Mouse (Mus musculus) embryonic facial prominence, embryonic 13.5 days (tissue): ENCODE measurements at regions not wholly inside any gene's neighbourhood (a gene's known extent, or its start where the extent isn't known, plus 50 kb on each side); places are given as distances from the start of the nearest gene placed in this dataset.

Experiments
- ATAC-seq: fragments of 200-750 bp; cut with Nextera tagmentation; 2 replicates; pipeline ENCODE4 v1.8.0; 2017; ENCODE audit warnings: low read depth; ENCODE audit not compliant: insufficient number of reproducible peaks, insufficient read depth, low FRiP score, low TSS enrichment
- H3K27ac ChIP-seq: fragments of 300-500 bp; sonication (generic); 2 replicates; pipeline ENCODE4 v1.5.1; 2015; ENCODE audit warnings: moderate library complexity, mild to moderate bottlenecking, inconsistent platforms
- H3K27me3 ChIP-seq: fragments of 300-500 bp; sonication (generic); 2 replicates; pipeline ENCODE4 v1.6.1; 2015; ENCODE audit warnings: mild to moderate bottlenecking, inconsistent platforms
- H3K36me3 ChIP-seq: fragments of 300-500 bp; sonication (generic); 2 replicates; pipeline ENCODE4 v1.6.1; 2015; ENCODE audit warnings: mild to moderate bottlenecking, inconsistent platforms
- H3K4me1 ChIP-seq: fragments of 300-500 bp; sonication (generic); 2 replicates; pipeline ENCODE4 v1.6.1; 2015; ENCODE audit warnings: inconsistent platforms
- H3K4me2 ChIP-seq: fragments of 300-500 bp; sonication (generic); 2 replicates; pipeline ENCODE4 v1.6.1; 2015; ENCODE audit warnings: moderate library complexity, mild to moderate bottlenecking, inconsistent platforms
- H3K4me3 ChIP-seq: fragments of 300-500 bp; sonication (generic); 2 replicates; pipeline ENCODE4 v1.5.1; 2015; ENCODE audit warnings: mild to moderate bottlenecking, inconsistent platforms
- H3K9ac ChIP-seq: fragments of 300-500 bp; sonication (generic); 2 replicates; pipeline ENCODE4 v1.6.1; 2015; ENCODE audit warnings: mild to moderate bottlenecking, inconsistent platforms
- H3K9me3 ChIP-seq: fragments of 300-500 bp; sonication (generic); 2 replicates; pipeline ENCODE4 v1.6.1; 2016; ENCODE audit warnings: inconsistent platforms
- WGBS: fragments of 180-500 bp; shearing (Covaris S2); methylation state at CpG from one replicate; pipeline ENCODE4 v1.1.7; 2015; ENCODE audit warnings: mixed read lengths; 5-methylcytosine and 5-hydroxymethylcytosine counted together

- Histone ChIP-seq H3K9me3 (no peaks in the 10 kb centered on the region), H3K4me2 (no peak overlapping the region), H3K4me1 (no peaks in the 10 kb centered on the region), H3K36me3 (no peaks in the 10 kb centered on the region), H3K4me3 (no peak overlapping the region), H3K27me3 (no peaks in the 10 kb centered on the region), H3K27ac (no peak overlapping the region), H3K9ac (no peak overlapping the region)
- ATAC-seq, result no peak
- 25% methylated on average over 1 of the region's 1 CpGs for WGBS
Measured at GRCm38 (mm10) chr4:33799831-33800230, 124.6 kb upstream of the Cnr1 start.

- H3K27ac ChIP-seq, result no peak overlapping the region
- no peak overlapping the region for H3K9ac ChIP-seq
- no peaks in the 10 kb centered on the region for H3K27me3 ChIP-seq
- H3K4me2 ChIP-seq, result no peak overlapping the region
- H3K36me3 ChIP-seq, result no peaks in the 10 kb centered on the region
- WGBS, result 91% methylated on average over 1 of the region's 1 CpGs
- ATAC-seq, result no peak
- no peaks in the 10 kb centered on the region for H3K4me1 ChIP-seq
- no peak overlapping the region for H3K4me3 ChIP-seq
- H3K9me3 ChIP-seq, result 0 out of 2 replicates have a peak, but pooled peaks cover 3% of the 10 kb centered on the region
Measured at GRCm38 (mm10) chr4:33812338-33812737, 112.1 kb upstream of the Cnr1 start.

GRCm38 (mm10) chr4:33823850-33824249 is 100.5 kb upstream of the Cnr1 start:
- Histone ChIP-seq H3K4me2 (no peak overlapping the region), H3K4me1 (no peaks in the 10 kb centered on the region), H3K4me3 (no peak overlapping the region), H3K27me3 (no peaks in the 10 kb centered on the region), H3K36me3 (no peaks in the 10 kb centered on the region), H3K9me3 (no peaks in the 10 kb centered on the region), H3K9ac (no peak overlapping the region), H3K27ac (no peak overlapping the region)
- no peak for ATAC-seq
- WGBS, result 5% methylated on average over 5 of the region's 5 CpGs

- WGBS, result 82% methylated on average over 7 of the region's 7 CpGs
- Histone ChIP-seq H3K27ac (no peak overlapping the region), H3K4me1 (no peaks in the 10 kb centered on the region), H3K27me3 (no peaks in the 10 kb centered on the region), H3K9ac (no peak overlapping the region), H3K4me2 (no peak overlapping the region), H3K9me3 (no peaks in the 10 kb centered on the region), H3K36me3 (no peaks in the 10 kb centered on the region), H3K4me3 (no peak overlapping the region)
- ATAC-seq, result no peak
Measured at GRCm38 (mm10) chr4:33833134-33833533, 91.3 kb upstream of the Cnr1 start.

- H3K4me2 ChIP-seq, result no peak overlapping the region
- no peaks in the 10 kb centered on the region for H3K36me3 ChIP-seq
- H3K9ac ChIP-seq, result no peak overlapping the region
- H3K27me3 ChIP-seq, result no peaks in the 10 kb centered on the region
- no peak overlapping the region for H3K27ac ChIP-seq
- H3K4me3 ChIP-seq, result no peak overlapping the region
- ATAC-seq, result no peak
- no peaks in the 10 kb centered on the region for H3K4me1 ChIP-seq
- 82% methylated on average over 6 of the region's 6 CpGs for WGBS
- no peaks in the 10 kb centered on the region for H3K9me3 ChIP-seq
Measured at GRCm38 (mm10) chr4:33838436-33838835, 86.0 kb upstream of the Cnr1 start.

- ATAC-seq, result no peak
- no peak overlapping the region for H3K9ac ChIP-seq
- 71% methylated on average over 14 of the region's 14 CpGs for WGBS
- no peaks in the 10 kb centered on the region for H3K4me1 ChIP-seq
- no peaks in the 10 kb centered on the region for H3K36me3 ChIP-seq
- H3K27ac ChIP-seq, result no peak overlapping the region
- no peaks in the 10 kb centered on the region for H3K27me3 ChIP-seq
- no peak overlapping the region for H3K4me3 ChIP-seq
- H3K9me3 ChIP-seq, result no peaks in the 10 kb centered on the region
- no peak overlapping the region for H3K4me2 ChIP-seq
Measured at GRCm38 (mm10) chr4:33840119-33840518, 84.3 kb upstream of the Cnr1 start.

GRCm38 (mm10) chr4:33845611-33846395 is 78.6 kb upstream of the Cnr1 start:
- no peaks in the 10 kb centered on the region for H3K27me3 ChIP-seq
- H3K4me1 ChIP-seq, result peaks cover 5% of the 10 kb centered on the region
- no peak overlapping the region for H3K9ac ChIP-seq
- peak overlapping the region; percentile 25; the same call in 1 of the 2 replicates for H3K4me2 ChIP-seq
- H3K27ac ChIP-seq, result no peak overlapping the region
- no peak for ATAC-seq
- no peak overlapping the region for H3K4me3 ChIP-seq
- 25% methylated on average over 9 of the region's 9 CpGs for WGBS
- H3K9me3 ChIP-seq, result no peaks in the 10 kb centered on the region
- H3K36me3 ChIP-seq, result no peaks in the 10 kb centered on the region

GRCm38 (mm10) chr4:33850249-33850648 is 74.1 kb upstream of the Cnr1 start:
- H3K9ac ChIP-seq, result no peak overlapping the region
- H3K4me2 ChIP-seq, result no peak overlapping the region
- WGBS, result 81% methylated on average over 7 of the region's 7 CpGs
- no peak overlapping the region for H3K27ac ChIP-seq
- peaks cover 5% of the 10 kb centered on the region for H3K4me1 ChIP-seq
- ATAC-seq, result no peak
- no peaks in the 10 kb centered on the region for H3K27me3 ChIP-seq
- H3K36me3 ChIP-seq, result no peaks in the 10 kb centered on the region
- no peaks in the 10 kb centered on the region for H3K9me3 ChIP-seq
- no peak overlapping the region for H3K4me3 ChIP-seq

GRCm38 (mm10) chr4:33852294-33852693 is 72.1 kb upstream of the Cnr1 start:
- no peak for ATAC-seq
- 91% methylated on average over 5 of the region's 5 CpGs for WGBS
- no peaks in the 10 kb centered on the region for H3K9me3 ChIP-seq

GRCm38 (mm10) chr4:33855112-33855511 is 69.3 kb upstream of the Cnr1 start:
- no peak for ATAC-seq
- Histone ChIP-seq H3K9ac (no peak overlapping the region), H3K27me3 (no peaks in the 10 kb centered on the region), H3K4me1 (no peaks in the 10 kb centered on the region), H3K27ac (no peak overlapping the region), H3K9me3 (no peaks in the 10 kb centered on the region), H3K36me3 (no peaks in the 10 kb centered on the region), H3K4me2 (no peak overlapping the region), H3K4me3 (no peak overlapping the region)

More at GRCm38 (mm10) chr4:33852294-33852693, 72.1 kb upstream of the Cnr1 start:
- H3K36me3 ChIP-seq, result no peaks in the 10 kb centered on the region
- no peaks in the 10 kb centered on the region for H3K27me3 ChIP-seq
- H3K27ac ChIP-seq, result no peak overlapping the region
- H3K4me3 ChIP-seq, result no peak overlapping the region
- H3K4me1 ChIP-seq, result no peaks in the 10 kb centered on the region
- no peak overlapping the region for H3K4me2 ChIP-seq
- H3K9ac ChIP-seq, result no peak overlapping the region

- H3K9me3 ChIP-seq, result no peaks in the 10 kb centered on the region
- ATAC-seq, result no peak
Measured at GRCm38 (mm10) chr4:33867126-33867525, 57.3 kb upstream of the Cnr1 start.

GRCm38 (mm10) chr4:33869317-33869716 is 55.1 kb upstream of the Cnr1 start:
- WGBS, result 55% methylated on average over 5 of the region's 5 CpGs
- Histone ChIP-seq H3K4me1 (no peaks in the 10 kb centered on the region), H3K9ac (no peak overlapping the region), H3K4me3 (no peak overlapping the region), H3K27ac (no peak overlapping the region), H3K9me3 (no peaks in the 10 kb centered on the region), H3K36me3 (no peaks in the 10 kb centered on the region), H3K27me3 (no peaks in the 10 kb centered on the region), H3K4me2 (no peak overlapping the region)
- no peak for ATAC-seq

More at GRCm38 (mm10) chr4:33867126-33867525, 57.3 kb upstream of the Cnr1 start:
- Histone ChIP-seq H3K4me1 (no peaks in the 10 kb centered on the region), H3K27ac (no peak overlapping the region), H3K9ac (no peak overlapping the region), H3K27me3 (no peaks in the 10 kb centered on the region), H3K4me3 (no peak overlapping the region), H3K36me3 (no peaks in the 10 kb centered on the region), H3K4me2 (no peak overlapping the region)
- WGBS, result 92% methylated on average over 2 of the region's 2 CpGs
